Mouse (Mus musculus): ENCODE results near the gene Arhgap22. TPM values are rescaled to one million over a fixed set of nuclear protein-coding genes. Genes with fewer than 3 reads are reported as not detected.
A peak's percentile ranks its signal among the peaks of the same experiment; 100 is the strongest.

Arhgap22 gene
- polyA plus RNA-seq, 1 experiment from 2014 or later, result 8.3 TPM

- peak; percentile 45; the same call in 1 of the 2 replicates for ATAC-seq (ENCODE audit: insufficient number of reproducible peaks, insufficient read depth, low FRiP score, low TSS enrichment, low read depth)
- WGBS, result under 1% methylated on average over 106 of the region's 106 CpGs
- H3K4me1 ChIP-seq, result peaks cover 21% of the 10 kb centered on the region
- peak overlapping the region; percentile 96 for H3K4me2 ChIP-seq
- no peak overlapping the region for H3K27ac ChIP-seq
- peak overlapping the region; percentile 63 for H3K4me3 ChIP-seq
- peaks cover 60% of the 10 kb centered on the region for H3K27me3 ChIP-seq
- no peaks in the 10 kb centered on the region for H3K36me3 ChIP-seq
- H3K9ac ChIP-seq, result peak overlapping the region; percentile 66
- no peaks in the 10 kb centered on the region for H3K9me3 ChIP-seq
Observed at GRCm38 (mm10) chr14:33319541-33320521, 106.0 kb downstream of the Arhgap22 start.

DNA sequence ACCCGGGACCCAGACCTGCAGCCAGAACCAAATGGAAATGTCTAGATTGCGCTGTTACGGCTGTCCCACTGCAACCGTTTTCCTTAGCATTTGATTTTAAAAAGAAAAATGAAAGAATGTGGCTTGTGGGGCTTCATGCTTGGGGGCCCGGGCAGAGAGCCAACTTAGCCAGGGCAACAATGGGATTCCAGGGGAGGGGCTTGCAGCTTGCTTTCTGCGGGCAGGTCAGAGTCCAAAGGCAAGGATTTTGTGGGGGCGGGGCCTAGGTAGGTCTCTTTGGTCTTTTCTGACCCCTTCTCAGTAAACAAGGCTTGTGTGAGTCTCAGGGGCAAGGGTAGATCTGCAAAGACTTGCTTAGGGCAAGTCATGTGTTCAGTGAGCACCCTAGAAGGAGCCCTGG lies 107.0 kb downstream of the Arhgap22 start:
- Histone ChIP-seq H3K36me3 (no peaks in the 10 kb centered on the region), H3K27me3 (peaks cover 56% of the 10 kb centered on the region), H3K4me2 (peak overlapping the region; percentile 96), H3K9me3 (no peaks in the 10 kb centered on the region), H3K27ac (no peak overlapping the region), H3K4me1 (peaks cover 21% of the 10 kb centered on the region), H3K4me3 (peak overlapping the region; percentile 63), H3K9ac (0 out of 2 replicates have a peak overlapping the region, but pooled peaks have one; percentile 27)
- 8% methylated on average over 7 of the region's 7 CpGs for WGBS
- ATAC-seq (ENCODE audit: insufficient number of reproducible peaks, insufficient read depth, low FRiP score, low TSS enrichment, low read depth), result no peak

- Histone ChIP-seq H3K27ac (no peak overlapping the region), H3K4me2 (no peak overlapping the region), H3K9me3 (no peaks in the 10 kb centered on the region), H3K9ac (no peak overlapping the region), H3K36me3 (no peaks in the 10 kb centered on the region), H3K4me3 (no peak overlapping the region), H3K4me1 (peaks cover 21% of the 10 kb centered on the region), H3K27me3 (peaks cover 41% of the 10 kb centered on the region)
- 23% methylated on average over 7 of the region's 7 CpGs for WGBS
- ATAC-seq (ENCODE audit: insufficient number of reproducible peaks, insufficient read depth, low FRiP score, low TSS enrichment, low read depth), result no peak
Observed at GRCm38 (mm10) chr14:33322661-33323088, 108.8 kb downstream of the Arhgap22 start.

DNA sequence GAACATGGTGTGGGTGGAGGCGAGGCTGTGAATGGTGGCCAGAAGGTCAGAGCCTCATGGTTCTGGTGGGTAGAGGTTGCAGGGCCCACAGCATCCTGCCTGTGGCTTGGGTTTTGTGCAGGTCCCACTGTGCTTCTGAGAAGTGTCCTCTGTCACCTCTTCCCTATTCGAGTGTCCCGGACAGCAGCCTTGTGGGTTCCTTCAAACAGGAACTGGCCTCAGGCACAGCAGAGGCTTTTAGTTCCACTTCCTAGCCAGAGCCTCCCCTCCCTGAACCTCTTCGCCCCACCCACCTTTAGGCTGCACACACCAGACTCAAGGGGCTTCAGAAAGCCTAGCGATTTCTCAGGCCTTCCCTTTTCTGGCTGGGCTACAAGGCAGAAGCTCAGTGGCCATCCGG lies 110.7 kb downstream of the Arhgap22 start:
- WGBS, result 62% methylated on average over 6 of the region's 6 CpGs
- H3K4me2 ChIP-seq, result no peak overlapping the region
- no peaks in the 10 kb centered on the region for H3K36me3 ChIP-seq
- no peak overlapping the region for H3K9ac ChIP-seq
- H3K4me3 ChIP-seq, result no peak overlapping the region
- H3K27me3 ChIP-seq, result peaks cover 28% of the 10 kb centered on the region
- peaks cover 21% of the 10 kb centered on the region for H3K4me1 ChIP-seq
- no peak overlapping the region for H3K27ac ChIP-seq
- H3K9me3 ChIP-seq, result no peaks in the 10 kb centered on the region
- ATAC-seq (ENCODE audit: insufficient number of reproducible peaks, insufficient read depth, low FRiP score, low TSS enrichment, low read depth), result no peak

- Histone ChIP-seq H3K27ac (no peak overlapping the region), H3K4me3 (no peak overlapping the region), H3K27me3 (0 out of 2 replicates have a peak, but pooled peaks cover 4% of the 10 kb centered on the region), H3K9ac (no peak overlapping the region), H3K4me1 (0 out of 2 replicates have a peak, but pooled peaks cover 10% of the 10 kb centered on the region), H3K36me3 (no peaks in the 10 kb centered on the region), H3K4me2 (no peak overlapping the region), H3K9me3 (no peaks in the 10 kb centered on the region)
- no peak for ATAC-seq (ENCODE audit: insufficient number of reproducible peaks, insufficient read depth, low FRiP score, low TSS enrichment, low read depth)
- 59% methylated on average over 5 of the region's 5 CpGs for WGBS
Observed at GRCm38 (mm10) chr14:33328369-33328768, 114.5 kb downstream of the Arhgap22 start.

GRCm38 (mm10) chr14:33329297-33329805 lies 115.5 kb downstream of the Arhgap22 start:
- Histone ChIP-seq H3K9ac (no peak overlapping the region), H3K27ac (no peak overlapping the region), H3K36me3 (no peaks in the 10 kb centered on the region), H3K27me3 (no peaks in the 10 kb centered on the region), H3K4me1 (0 out of 2 replicates have a peak, but pooled peaks cover 10% of the 10 kb centered on the region), H3K4me2 (no peak overlapping the region), H3K9me3 (no peaks in the 10 kb centered on the region), H3K4me3 (no peak overlapping the region)
- no peak for ATAC-seq (ENCODE audit: insufficient number of reproducible peaks, insufficient read depth, low FRiP score, low TSS enrichment, low read depth)
- 85% methylated on average over 5 of the region's 5 CpGs for WGBS

GRCm38 (mm10) chr14:33330986-33331385 lies 117.2 kb downstream of the Arhgap22 start:
- H3K27ac ChIP-seq, result no peak overlapping the region
- no peaks in the 10 kb centered on the region for H3K36me3 ChIP-seq
- H3K27me3 ChIP-seq, result no peaks in the 10 kb centered on the region
- no peaks in the 10 kb centered on the region for H3K9me3 ChIP-seq
- no peak overlapping the region for H3K4me2 ChIP-seq
- H3K4me3 ChIP-seq, result no peak overlapping the region
- no peak for ATAC-seq (ENCODE audit: insufficient number of reproducible peaks, insufficient read depth, low FRiP score, low TSS enrichment, low read depth)
- 0 out of 2 replicates have a peak, but pooled peaks cover 10% of the 10 kb centered on the region for H3K4me1 ChIP-seq
- no peak overlapping the region for H3K9ac ChIP-seq
- whole genome bisulfite sequencing, result 61% methylated on average over 4 of the region's 4 CpGs

DNA sequence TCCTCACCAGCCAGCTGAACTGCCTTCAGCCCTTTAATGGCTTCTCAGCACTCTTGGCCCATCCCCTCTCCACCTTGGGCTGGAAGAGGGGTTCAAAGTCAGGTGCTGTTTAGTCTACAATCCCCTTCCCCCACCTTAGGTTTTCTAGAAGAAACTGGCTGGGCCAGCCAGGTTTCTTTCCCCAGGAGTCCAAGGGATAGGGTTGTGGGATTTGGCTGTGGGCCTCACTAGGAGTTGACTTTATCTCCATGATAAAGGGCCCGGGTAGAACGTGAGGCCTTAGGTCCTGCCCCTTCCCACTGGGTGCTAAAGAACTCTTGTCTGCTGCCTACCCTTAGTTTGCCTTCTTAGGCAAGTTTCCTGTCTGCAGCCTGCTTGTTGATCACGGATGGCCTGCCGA lies 117.8 kb downstream of the Arhgap22 start:
- 41% methylated on average over 4 of the region's 4 CpGs for WGBS
- Histone ChIP-seq H3K4me3 (no peak overlapping the region), H3K27me3 (no peaks in the 10 kb centered on the region), H3K9ac (no peak overlapping the region), H3K4me2 (no peak overlapping the region), H3K4me1 (0 out of 2 replicates have a peak, but pooled peaks cover 10% of the 10 kb centered on the region), H3K36me3 (no peaks in the 10 kb centered on the region), H3K27ac (no peak overlapping the region), H3K9me3 (no peaks in the 10 kb centered on the region)
- ATAC-seq (ENCODE audit: insufficient number of reproducible peaks, insufficient read depth, low FRiP score, low TSS enrichment, low read depth), result no peak

DNA sequence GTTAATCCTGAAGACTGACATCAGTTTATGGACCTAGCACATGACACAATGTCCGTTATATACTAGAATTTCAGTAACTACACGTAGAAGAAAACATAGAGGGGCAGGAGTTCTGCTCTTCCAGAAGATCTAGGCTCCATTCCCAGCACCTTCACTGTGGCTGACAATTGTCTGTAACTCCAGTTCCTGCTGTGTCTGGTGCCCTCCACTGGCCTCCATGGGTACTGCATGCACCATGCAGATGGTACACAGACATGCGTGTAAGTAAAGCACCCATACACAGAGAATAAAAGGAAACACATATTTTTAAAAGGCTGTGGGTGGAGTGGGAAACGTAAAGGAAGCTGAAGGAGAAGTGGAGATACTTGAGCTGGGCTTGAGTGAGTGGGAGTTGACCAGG lies 120.0 kb downstream of the Arhgap22 start:
- Histone ChIP-seq H3K27ac (no peak overlapping the region), H3K4me1 (0 out of 2 replicates have a peak, but pooled peaks cover 6% of the 10 kb centered on the region), H3K4me2 (no peak overlapping the region), H3K36me3 (no peaks in the 10 kb centered on the region), H3K9ac (no peak overlapping the region), H3K9me3 (no peaks in the 10 kb centered on the region), H3K27me3 (0 out of 2 replicates have a peak, but pooled peaks cover 5% of the 10 kb centered on the region), H3K4me3 (no peak overlapping the region)
- 81% methylated on average over 4 of the region's 4 CpGs for WGBS
- ATAC-seq (ENCODE audit: insufficient number of reproducible peaks, insufficient read depth, low FRiP score, low TSS enrichment, low read depth), result no peak

DNA sequence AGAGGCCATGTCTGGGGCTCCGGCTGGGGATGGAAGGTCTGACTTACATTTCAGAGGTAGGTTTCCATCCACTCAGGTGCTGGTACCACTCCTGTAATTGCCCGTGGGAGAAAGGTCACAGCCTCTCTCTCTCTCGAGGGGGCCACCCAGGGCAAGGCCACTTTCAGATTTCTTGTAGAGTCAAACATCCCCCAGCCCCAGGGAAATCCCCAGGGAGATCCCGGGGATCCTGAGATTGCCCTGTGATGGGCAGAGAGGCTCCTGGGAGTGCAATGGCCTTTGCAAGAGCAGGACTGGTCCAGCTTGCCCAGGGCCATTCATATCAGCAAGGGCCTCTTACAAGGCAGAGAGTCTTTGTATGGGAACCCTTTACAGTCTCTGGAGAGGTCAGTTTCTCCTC lies 120.6 kb downstream of the Arhgap22 start:
- Histone ChIP-seq H3K27me3 (0 out of 2 replicates have a peak, but pooled peaks cover 5% of the 10 kb centered on the region), H3K36me3 (no peaks in the 10 kb centered on the region), H3K9me3 (no peaks in the 10 kb centered on the region), H3K4me3 (no peak overlapping the region), H3K9ac (no peak overlapping the region), H3K4me2 (no peak overlapping the region), H3K27ac (no peak overlapping the region), H3K4me1 (0 out of 2 replicates have a peak, but pooled peaks cover 6% of the 10 kb centered on the region)
- ATAC-seq (ENCODE audit: insufficient number of reproducible peaks, insufficient read depth, low FRiP score, low TSS enrichment, low read depth), result no peak
- 69% methylated on average over 4 of the region's 4 CpGs for WGBS

- H3K4me3 ChIP-seq, result no peak overlapping the region
- H3K4me2 ChIP-seq, result no peak overlapping the region
- WGBS, result 68% methylated on average over 6 of the region's 6 CpGs
- H3K9ac ChIP-seq, result no peak overlapping the region
- no peaks in the 10 kb centered on the region for H3K9me3 ChIP-seq
- H3K27me3 ChIP-seq, result 0 out of 2 replicates have a peak, but pooled peaks cover 5% of the 10 kb centered on the region
- no peak overlapping the region for H3K27ac ChIP-seq
- H3K4me1 ChIP-seq, result 0 out of 2 replicates have a peak, but pooled peaks cover 6% of the 10 kb centered on the region
- ATAC-seq (ENCODE audit: insufficient number of reproducible peaks, insufficient read depth, low FRiP score, low TSS enrichment, low read depth), result no peak
- no peaks in the 10 kb centered on the region for H3K36me3 ChIP-seq
Observed at GRCm38 (mm10) chr14:33335733-33336132, 121.9 kb downstream of the Arhgap22 start.

All from embryonic facial prominence, embryonic 13.5 days (tissue).